Mouse (Mus musculus): ENCODE data around the gene Rnaseh2a.

Rnaseh2a gene

GRCm38 (mm10) chr8:84984294-84985048 lies 14.9 kb upstream of the Rnaseh2a start:
- DNase-seq (ENCODE audit: low read depth, low spot score) = no peak

- no peak for DNase-seq (ENCODE audit: low read depth, low spot score)
These were observed 13.0 kb upstream of the Rnaseh2a start for GRCm38 (mm10) chr8:84982499-84983011.

DNA sequence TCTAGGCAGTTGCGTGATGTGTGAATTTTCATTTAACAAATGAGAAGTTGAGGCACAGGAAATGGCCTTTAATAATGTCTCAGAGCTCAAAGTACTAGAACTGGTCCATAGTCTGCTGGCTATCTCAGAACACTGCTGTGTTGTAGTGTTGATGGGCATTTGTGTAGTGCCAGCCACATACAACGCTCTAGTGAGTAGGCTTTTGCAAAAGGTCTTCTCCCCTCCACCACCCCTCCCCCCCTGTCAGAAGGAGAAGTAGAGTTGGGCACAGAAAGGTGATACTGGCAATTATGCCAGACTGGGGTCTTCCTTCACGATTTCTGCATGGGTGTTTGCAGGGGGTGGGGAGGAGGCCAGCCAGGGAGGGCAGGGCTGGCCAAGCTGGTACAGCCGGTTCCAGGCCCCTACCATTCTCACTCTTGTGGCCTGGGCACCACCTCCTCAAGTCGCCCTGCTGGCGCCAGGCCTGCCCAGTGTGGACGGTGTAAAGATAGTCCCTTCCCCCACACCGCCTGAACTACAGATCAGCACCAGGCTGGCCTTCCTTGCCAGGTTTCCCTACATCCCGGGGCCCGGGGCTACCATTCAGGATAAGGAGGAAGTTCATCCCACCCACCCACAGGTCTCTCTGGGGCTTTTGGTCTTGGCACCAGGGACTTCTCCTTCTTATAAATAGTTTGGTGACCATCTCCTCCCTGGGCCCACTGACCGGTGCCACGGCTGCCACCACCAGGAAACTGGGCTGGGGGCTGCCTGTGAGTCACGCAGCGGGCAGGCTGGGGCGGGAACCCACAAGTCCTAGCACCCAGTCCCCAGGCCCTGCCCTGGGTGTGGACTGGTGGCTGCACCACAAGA lies 12.3 kb upstream of the Rnaseh2a start:
- DNase-seq (ENCODE audit: low read depth, low spot score) = no peak

GRCm38 (mm10) chr8:84980622-84981358 lies 11.2 kb upstream of the Rnaseh2a start:
- DNase-seq (ENCODE audit: low read depth, low spot score) = no peak

DNA sequence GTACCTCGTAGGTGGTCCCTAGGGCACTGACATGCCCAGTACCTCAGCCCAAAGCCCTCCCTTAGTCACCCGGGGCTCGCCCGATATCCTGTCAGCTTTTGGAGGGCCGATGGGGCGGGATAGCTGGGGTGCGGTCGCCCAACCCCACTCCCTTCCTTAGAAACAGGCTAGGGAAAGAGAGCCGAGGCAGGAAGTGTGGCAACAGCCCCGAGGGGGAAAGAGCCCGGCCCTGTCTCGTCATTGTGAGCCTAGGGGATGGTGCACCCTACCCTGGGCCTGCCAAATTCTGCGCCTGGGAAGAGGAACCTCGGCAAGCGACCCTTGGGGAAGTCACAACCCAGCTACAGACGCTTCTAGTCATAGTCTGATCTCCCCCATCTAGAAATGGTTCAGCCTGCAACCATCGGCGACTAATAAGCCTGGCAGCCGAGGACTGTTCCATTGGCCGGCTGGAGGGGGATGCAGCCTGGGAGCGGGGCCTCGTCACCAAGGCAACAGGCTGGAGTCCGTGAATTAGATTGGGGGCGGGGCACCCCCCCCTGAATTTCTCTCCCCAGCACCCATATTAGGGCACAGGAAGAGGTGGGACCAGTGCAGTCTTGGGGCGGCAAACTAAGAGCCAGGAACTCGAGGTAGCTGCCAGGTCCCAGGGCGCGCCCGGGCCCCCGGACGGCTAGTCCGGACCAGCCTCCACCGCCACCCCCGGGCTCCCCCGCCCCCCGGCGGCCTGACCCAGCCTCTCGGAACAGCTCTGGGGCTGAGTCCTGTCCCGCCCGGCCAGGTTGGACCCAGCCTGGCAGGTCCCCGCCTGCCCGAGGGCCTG lies 10.2 kb upstream of the Rnaseh2a start:
- DNase-seq (ENCODE audit: low read depth, low spot score) = peak; percentile 85

- DNase-seq (ENCODE audit: low read depth, low spot score) = no peak
These were observed 8.8 kb upstream of the Rnaseh2a start, which contains the start of gene Junb for GRCm38 (mm10) chr8:84978248-84978940. Gene Junb (minus strand): TSS chr8:84978718.

- DNase-seq (ENCODE audit: low read depth, low spot score) = no peak
These were observed 8.1 kb upstream of the Rnaseh2a start for GRCm38 (mm10) chr8:84977435-84978247.

DNA sequence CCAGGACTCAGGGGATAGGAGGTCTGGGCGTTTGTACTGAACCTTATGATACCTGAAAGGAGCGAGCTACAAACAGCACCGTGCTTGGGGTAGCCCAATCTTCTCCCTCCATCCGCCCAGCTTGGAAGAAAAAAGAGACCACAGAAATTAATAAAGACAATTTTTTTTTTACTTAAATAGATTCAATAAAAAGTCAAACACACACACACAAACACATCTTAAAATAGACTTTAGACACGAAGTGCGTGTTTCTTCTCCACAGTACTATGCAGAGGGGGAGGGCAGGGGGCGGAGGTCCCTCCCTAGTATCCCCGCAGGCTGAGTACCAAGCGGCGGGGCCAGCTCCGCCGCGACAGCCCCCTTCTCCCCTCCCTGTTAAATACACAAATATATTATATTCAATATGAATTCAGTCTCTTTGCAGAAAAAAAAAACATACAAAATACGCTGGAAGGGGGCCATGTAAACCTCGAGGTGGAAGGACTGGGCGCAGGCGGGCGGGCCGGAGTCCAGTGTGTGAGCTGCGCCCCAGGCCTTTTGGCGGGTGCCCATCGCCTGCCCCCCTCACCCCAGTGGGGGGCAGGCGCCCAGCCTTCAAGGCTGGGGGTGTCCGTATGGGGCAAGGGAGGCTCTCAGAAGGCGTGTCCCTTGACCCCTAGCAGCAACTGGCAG lies 7.3 kb upstream of the Rnaseh2a start:
- no peak for DNase-seq (ENCODE audit: low read depth, low spot score)

DNA sequence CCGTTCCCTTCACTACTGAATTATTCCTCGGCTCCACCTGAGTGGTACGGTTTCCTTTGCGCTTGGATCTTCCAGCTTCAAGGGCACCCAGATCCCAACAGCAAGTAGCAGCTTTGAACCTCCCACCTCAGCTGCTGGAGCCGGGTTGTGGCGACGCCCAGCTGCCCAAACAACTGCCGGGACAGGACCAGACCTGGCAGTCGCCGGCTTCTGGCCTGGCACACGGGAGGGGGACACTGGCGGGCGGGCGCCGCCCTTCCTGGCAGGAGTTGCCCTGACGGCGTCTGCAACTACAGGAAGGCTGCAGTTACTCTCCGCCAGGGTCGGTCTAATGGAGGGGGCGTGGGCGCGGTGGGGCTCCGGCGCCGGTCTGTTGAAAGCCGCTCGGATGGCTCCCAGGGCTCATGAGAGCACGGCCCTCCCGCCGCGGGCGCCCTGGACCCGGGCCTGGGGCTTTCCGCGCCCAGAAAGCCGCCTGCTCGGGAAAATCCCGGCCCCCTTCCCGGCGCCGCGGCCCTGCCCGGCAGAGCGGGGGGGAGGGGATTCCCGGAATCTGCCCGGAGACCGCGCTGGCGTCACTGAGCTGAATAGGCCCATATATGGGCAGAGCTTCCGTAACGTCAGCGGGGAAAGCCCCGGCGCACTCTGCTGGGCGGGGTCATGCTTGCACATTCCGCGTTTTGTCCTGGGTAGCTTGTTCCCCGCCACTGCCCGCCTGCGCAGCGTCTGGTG lies 6.6 kb upstream of the Rnaseh2a start:
- DNase-seq (ENCODE audit: low read depth, low spot score) = peak; percentile 86

GRCm38 (mm10) chr8:84975434-84975833 lies 5.9 kb upstream of the Rnaseh2a start:
- DNase-seq (ENCODE audit: low read depth, low spot score) = no peak

DNA sequence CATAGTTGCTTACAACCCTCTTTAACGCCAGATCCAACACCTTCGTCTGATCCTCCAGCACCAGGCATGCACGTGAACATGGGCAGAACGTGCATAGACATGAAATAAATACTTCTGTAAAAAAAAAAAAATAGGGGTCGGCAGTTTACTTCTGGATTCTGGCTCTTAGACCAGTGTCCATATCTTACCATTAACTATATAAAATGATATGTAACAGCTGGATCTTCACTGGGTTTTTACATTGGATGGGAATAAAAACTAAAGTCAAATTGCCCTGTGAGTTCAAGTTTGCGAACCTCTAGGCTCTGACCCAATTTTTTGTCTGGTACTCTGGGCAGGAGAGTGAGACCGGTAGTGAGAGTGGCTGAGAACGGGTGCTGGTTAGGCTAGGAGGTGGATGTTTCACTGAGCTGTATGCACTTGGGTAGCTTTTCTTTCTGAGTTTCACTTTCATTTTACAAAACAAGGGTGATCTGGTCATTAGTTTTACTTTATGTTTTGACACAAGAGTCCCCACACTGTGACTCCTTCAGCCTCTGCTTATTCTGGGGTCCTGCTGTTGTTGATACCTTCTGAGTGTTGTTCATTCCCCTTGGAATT lies 5.1 kb upstream of the Rnaseh2a start:
- DNase-seq (ENCODE audit: low read depth, low spot score) = no peak

DNA sequence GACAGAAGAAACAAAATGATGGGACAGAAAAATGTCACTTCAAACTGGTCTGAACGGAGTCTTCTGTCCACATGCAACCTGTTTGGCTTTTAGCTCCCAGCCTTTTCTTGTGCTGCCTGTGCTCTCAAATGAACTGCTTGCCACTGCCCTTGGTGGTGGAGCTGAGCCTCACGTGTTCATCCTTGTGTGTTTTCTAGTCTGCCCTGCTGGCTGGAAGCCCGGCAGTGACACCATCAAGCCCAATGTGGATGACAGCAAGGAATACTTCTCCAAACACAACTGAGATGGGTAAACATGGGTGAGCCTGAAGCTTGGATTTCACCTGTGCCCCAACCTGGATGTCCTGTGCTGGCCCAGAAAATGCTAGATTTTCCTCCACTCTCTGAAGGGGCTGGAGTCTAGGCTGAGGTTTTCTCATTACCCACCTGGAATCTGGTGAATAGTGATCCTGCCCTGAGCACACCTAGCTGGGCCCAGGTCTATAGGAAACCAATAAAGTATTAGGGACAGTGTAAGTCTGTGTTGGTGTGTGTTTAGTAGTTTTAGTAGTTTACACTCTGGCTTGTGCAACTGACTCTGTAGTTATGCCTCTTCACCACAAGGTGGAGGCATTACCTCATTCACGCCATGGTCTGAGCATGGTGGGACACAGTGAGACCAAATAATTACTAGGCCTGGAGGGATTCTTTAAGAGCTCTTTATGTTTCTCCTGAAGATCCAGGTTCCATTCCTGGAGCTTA lies 4.4 kb upstream of the Rnaseh2a start:
- DNase-seq (ENCODE audit: low read depth, low spot score) = no peak

DNA sequence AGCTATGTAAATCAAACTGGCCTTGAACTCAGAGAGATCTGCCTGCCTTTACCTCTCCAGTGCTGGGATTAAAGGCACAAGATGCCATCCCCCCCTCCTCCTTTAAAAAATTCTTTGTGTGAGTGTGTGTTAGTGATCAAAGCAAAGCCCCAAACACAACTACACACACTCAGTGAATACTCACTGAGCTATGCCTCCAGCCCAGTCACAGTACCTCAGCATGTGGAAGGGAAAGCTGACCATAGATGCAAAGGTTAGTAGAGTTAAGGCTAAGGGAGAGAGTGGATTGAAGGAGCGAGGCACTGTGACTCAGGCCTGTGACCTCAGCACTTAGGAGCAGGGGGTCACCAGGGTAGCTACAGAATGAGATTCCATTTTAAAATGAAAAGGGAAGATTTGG lies 3.5 kb upstream of the Rnaseh2a start:
- no peak for DNase-seq (ENCODE audit: low read depth, low spot score)

GRCm38 (mm10) chr8:84970913-84971312 lies 1.3 kb upstream of the Rnaseh2a start:
- DNase-seq (ENCODE audit: low read depth, low spot score) = peak; percentile 91

- peak; percentile 44 for DNase-seq (ENCODE audit: low read depth, low spot score)
These were observed 696 bp upstream of the Rnaseh2a start for GRCm38 (mm10) chr8:84970135-84970790.

GRCm38 (mm10) chr8:84968650-84969049 lies 917 bp downstream of the Rnaseh2a start:
- peak; percentile 48 for DNase-seq (ENCODE audit: low read depth, low spot score)
